34 mouse cellular contexts compared by ENCODE assay signal in the genomic region with DNA sequence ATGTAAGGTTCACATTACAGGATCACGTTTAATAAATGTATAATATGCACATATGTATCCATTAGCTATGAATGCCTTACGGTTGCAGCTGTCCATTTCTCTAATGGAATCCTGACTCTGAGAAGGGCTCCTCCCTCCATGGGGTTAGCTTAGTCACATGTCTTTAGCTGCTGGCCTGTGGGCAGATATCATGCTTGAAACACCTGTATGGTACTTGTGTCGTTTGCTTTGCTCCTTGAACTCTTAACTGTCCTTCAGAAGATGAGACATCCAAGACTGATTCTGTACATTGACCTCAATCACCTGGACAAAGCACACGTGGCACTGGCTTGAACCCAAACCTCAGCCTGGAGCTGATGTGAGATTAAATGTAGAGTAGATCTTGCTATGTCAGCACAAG.
"Had no signal": no experiment of that assay in that cellular context is flagged by ENCODE, and none has a peak within 500 bp of the region (broad histone marks: within the 10 kb centered on the region; RNA-seq: fewer than 3 reads in every experiment).

No protein-coding gene starts in this region.

- H3K36me3 ChIP-seq: heart, embryonic 10.5 days; heart, embryonic 12.5 days; heart, embryonic 13.5 days; heart, embryonic 15.5 days; hindbrain, embryonic 10.5 days; hindbrain, embryonic 12.5 days; hindbrain, embryonic 13.5 days; hindbrain, embryonic 15.5 days; intestine, embryonic 15.5 days; kidney, embryonic 15.5 days had no signal

- DNase-seq: heart, postnatal 10 days; heart, postnatal 14 days; heart, postnatal 36 days; heart, postnatal 4 days; kidney, adult 11 months; kidney, adult 18-20 months; kidney, adult 2 months; kidney, adult 8-10 months; kidney, adult 9 months; kidney, postnatal 10 days; kidney, postnatal 14 days; kidney, postnatal 25 days; kidney, postnatal 36 days; kidney, postnatal 4 days; layer of hippocampus, adult 9-11 months; layer of hippocampus, postnatal 36 days had no signal

- H3K4me3 ChIP-seq: heart, embryonic 10.5 days; heart, embryonic 12.5 days; heart, embryonic 13.5 days; heart, embryonic 15.5 days; hindbrain, embryonic 10.5 days; hindbrain, embryonic 12.5 days; hindbrain, embryonic 13.5 days; hindbrain, embryonic 15.5 days; intestine, embryonic 15.5 days; kidney, embryonic 15.5 days; layer of hippocampus, adult 2 months; left cerebral cortex, adult 2 months had no signal

- H3K4me2 ChIP-seq: heart, embryonic 11.5 days; heart, embryonic 12.5 days; heart, embryonic 13.5 days; heart, embryonic 15.5 days; hindbrain, embryonic 12.5 days; hindbrain, embryonic 13.5 days; hindbrain, embryonic 14.5 days; hindbrain, embryonic 15.5 days; intestine, embryonic 15.5 days; kidney, embryonic 15.5 days had no signal

- H3K27ac ChIP-seq: heart, embryonic 10.5 days; heart, embryonic 13.5 days; heart, embryonic 15.5 days; hindbrain, embryonic 10.5 days; hindbrain, embryonic 12.5 days; hindbrain, embryonic 13.5 days; hindbrain, embryonic 14.5 days; hindbrain, embryonic 15.5 days; hindbrain, postnatal 0 days; intestine, embryonic 15.5 days; kidney, embryonic 15.5 days; kidney, postnatal 0 days; layer of hippocampus, adult 2 months; left cerebral cortex, adult 2 months had no signal

- ATAC-seq: hindbrain, embryonic 16.5 days; hindbrain, postnatal 0 days; inflammation-experienced regulatory T-cells, adult 6 months; intestine, embryonic 15.5 days had no signal

- H3K9ac ChIP-seq: heart, embryonic 12.5 days; heart, embryonic 13.5 days; heart, embryonic 15.5 days; hindbrain, embryonic 12.5 days; hindbrain, embryonic 13.5 days; hindbrain, embryonic 14.5 days; hindbrain, embryonic 15.5 days; intestine, embryonic 15.5 days; kidney, embryonic 15.5 days had no signal

- H3K27me3 ChIP-seq: heart, embryonic 12.5 days; heart, embryonic 15.5 days; hindbrain, embryonic 12.5 days; hindbrain, embryonic 13.5 days; hindbrain, embryonic 15.5 days; intestine, embryonic 15.5 days; kidney, embryonic 15.5 days had no signal

- H3K9me3 ChIP-seq: heart, embryonic 10.5 days; heart, embryonic 12.5 days; heart, embryonic 13.5 days; heart, embryonic 15.5 days; hindbrain, embryonic 10.5 days; hindbrain, embryonic 12.5 days; hindbrain, embryonic 13.5 days; hindbrain, embryonic 15.5 days; intestine, embryonic 15.5 days; kidney, embryonic 15.5 days had no signal

- H3K4me1 ChIP-seq: heart, embryonic 10.5 days; heart, embryonic 15.5 days; hindbrain, embryonic 10.5 days; hindbrain, embryonic 12.5 days; hindbrain, embryonic 13.5 days; hindbrain, embryonic 15.5 days; intestine, embryonic 15.5 days; kidney, embryonic 15.5 days had no signal
